Mouse (Mus musculus): ENCODE results near the gene Coq2. TPM values are rescaled to one million over a fixed set of nuclear protein-coding genes. Genes with fewer than 3 reads are reported as not detected.

Gene Coq2
- polyA plus RNA-seq, 1 experiment from 2014 or later, result 46.4 TPM

DNA sequence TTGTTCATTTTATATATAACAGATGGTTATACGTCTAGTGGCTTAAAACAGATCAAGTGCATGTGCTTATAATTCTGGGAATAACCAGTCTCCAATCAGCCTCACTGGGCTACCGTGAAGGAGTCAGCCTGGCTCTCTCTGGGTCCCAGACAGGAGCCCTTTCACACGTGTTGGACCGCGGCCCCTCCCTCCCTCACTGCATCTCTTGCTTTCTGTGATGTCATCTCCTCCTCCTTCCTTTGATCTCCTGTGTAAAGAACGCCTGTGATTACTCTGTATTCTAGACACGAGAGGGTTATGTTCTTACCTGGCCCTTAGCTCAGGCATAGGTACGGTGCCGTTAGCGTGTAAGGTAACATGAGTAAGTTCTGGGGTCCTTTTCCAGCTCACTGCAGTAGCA, 23.5 kb downstream of the Coq2 start:
- Histone ChIP-seq H3K4me1 (no peaks in the 10 kb centered on the region), H3K9ac (no peak overlapping the region), H3K4me3 (no peak overlapping the region), H3K4me2 (replicated peaks) (no peak overlapping the region), H3K9me3 (no peaks in the 10 kb centered on the region), H3K36me3 (peaks cover 27% of the 10 kb centered on the region), H3K27me3 (no peaks in the 10 kb centered on the region), H3K27ac (no peak overlapping the region)
- 65% methylated on average over 10 of the region's 10 CpGs for WGBS
- no peak for ATAC-seq (ENCODE audit: low FRiP score, low read depth)

DNA sequence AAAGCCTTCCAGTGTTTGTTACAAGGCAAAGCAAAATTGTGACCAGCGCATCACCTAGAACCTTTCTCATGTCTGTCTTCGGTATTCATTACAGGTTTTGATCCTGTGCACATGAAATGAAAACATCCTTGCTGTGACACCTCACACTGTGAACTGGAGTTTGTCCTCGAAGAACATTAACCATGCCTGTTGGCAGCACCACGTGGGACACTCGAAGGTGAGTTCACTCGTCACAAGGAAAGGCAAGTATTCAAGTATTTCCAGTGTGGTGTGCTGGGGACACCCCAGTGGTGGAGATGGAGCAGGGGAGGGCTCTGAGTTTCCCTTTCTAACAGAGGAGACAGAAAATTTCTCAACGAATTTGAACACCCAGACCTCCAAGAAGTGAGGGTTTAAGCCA, 24.0 kb downstream of the Coq2 start:
- Histone ChIP-seq H3K36me3 (peaks cover 22% of the 10 kb centered on the region), H3K27ac (no peak overlapping the region), H3K9ac (no peak overlapping the region), H3K27me3 (no peaks in the 10 kb centered on the region), H3K9me3 (no peaks in the 10 kb centered on the region), H3K4me3 (no peak overlapping the region), H3K4me1 (no peaks in the 10 kb centered on the region), H3K4me2 (replicated peaks) (no peak overlapping the region)
- ATAC-seq (ENCODE audit: low FRiP score, low read depth), result no peak
- 88% methylated on average over 7 of the region's 7 CpGs for WGBS

DNA sequence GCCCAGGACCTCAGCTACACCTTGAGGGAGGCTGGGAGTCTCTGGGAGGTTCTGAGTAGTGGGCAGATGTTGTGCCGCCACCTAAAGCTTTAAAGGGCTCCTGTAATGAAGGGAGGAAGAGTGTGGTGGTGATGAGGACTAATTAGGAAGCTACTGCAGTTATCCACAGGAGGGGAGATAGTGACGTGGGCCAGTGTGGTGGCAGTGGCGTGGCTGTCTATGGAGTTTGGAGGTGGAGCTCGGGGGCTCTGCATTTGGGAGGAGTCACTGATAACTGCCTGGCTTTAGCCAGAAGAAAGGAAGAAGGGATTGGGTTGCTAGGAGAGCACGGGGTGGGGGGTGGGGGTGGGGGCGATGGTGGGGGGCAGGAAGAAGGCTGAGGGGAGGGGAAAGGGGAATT, 26.4 kb downstream of the Coq2 start:
- H3K9me3 ChIP-seq, result no peaks in the 10 kb centered on the region
- 45% methylated on average over 5 of the region's 6 CpGs for WGBS
- H3K27me3 ChIP-seq, result no peaks in the 10 kb centered on the region
- no peaks in the 10 kb centered on the region; the same call in 1 of the 2 replicates for H3K36me3 ChIP-seq
- H3K4me1 ChIP-seq, result no peaks in the 10 kb centered on the region
- no peak overlapping the region for H3K9ac ChIP-seq
- H3K4me3 ChIP-seq, result no peak overlapping the region
- H3K27ac ChIP-seq, result no peak overlapping the region
- no peak for ATAC-seq (ENCODE audit: low FRiP score, low read depth)
- H3K4me2 ChIP-seq (replicated peaks), result no peak overlapping the region

DNA sequence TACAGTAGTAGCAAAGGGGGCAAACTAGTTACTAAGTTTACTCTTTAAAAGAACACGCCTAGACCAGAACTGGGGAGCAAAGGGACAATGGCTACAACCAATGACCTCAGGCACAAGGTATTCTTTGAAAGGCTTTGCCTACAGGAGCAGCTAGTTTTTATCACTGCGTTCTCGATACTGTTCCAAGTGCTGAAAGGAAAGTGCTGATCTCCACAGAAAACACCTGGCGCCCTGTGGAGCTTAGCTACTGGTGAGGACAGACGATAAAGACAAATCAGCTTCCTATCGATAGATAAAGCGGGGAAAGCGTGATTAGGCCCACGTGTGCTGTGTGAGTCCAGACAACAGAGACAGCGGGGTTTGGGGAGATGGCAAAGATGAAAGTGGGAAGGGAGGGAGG, 26.9 kb downstream of the Coq2 start:
- WGBS, result 66% methylated on average over 10 of the region's 10 CpGs
- Histone ChIP-seq H3K4me2 (replicated peaks) (no peak overlapping the region), H3K9me3 (no peaks in the 10 kb centered on the region), H3K36me3 (no peaks in the 10 kb centered on the region), H3K27me3 (no peaks in the 10 kb centered on the region), H3K4me1 (no peaks in the 10 kb centered on the region), H3K4me3 (no peak overlapping the region), H3K27ac (no peak overlapping the region), H3K9ac (no peak overlapping the region)
- no peak for ATAC-seq (ENCODE audit: low FRiP score, low read depth)

DNA sequence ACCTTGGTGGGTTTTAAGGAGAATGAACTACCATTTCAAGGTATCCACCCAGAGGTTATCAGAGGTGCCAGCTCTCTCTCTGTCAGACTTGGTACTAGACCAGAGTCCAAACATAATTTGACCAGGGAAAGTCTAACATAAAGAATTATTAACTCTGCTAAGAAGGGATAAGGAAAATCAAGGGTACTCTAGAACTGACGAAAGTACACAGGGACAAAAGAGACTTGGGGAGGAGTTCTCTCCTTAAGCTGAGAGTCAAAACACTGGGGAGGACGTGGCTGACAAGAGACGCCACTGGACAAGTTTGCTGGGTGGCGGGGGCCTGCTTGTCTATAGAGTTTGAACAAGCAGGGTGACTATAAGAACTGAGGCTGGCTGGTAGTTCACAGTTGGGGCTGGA, 28.4 kb downstream of the Coq2 start:
- H3K4me3 ChIP-seq, result no peak overlapping the region
- no peaks in the 10 kb centered on the region for H3K9me3 ChIP-seq
- H3K9ac ChIP-seq, result no peak overlapping the region
- H3K36me3 ChIP-seq, result no peaks in the 10 kb centered on the region
- H3K27ac ChIP-seq, result no peak overlapping the region
- no peak for ATAC-seq (ENCODE audit: low FRiP score, low read depth)
- 89% methylated on average over 4 of the region's 4 CpGs for whole genome bisulfite sequencing
- H3K27me3 ChIP-seq, result no peaks in the 10 kb centered on the region
- no peaks in the 10 kb centered on the region for H3K4me1 ChIP-seq
- H3K4me2 ChIP-seq (replicated peaks), result no peak overlapping the region

DNA sequence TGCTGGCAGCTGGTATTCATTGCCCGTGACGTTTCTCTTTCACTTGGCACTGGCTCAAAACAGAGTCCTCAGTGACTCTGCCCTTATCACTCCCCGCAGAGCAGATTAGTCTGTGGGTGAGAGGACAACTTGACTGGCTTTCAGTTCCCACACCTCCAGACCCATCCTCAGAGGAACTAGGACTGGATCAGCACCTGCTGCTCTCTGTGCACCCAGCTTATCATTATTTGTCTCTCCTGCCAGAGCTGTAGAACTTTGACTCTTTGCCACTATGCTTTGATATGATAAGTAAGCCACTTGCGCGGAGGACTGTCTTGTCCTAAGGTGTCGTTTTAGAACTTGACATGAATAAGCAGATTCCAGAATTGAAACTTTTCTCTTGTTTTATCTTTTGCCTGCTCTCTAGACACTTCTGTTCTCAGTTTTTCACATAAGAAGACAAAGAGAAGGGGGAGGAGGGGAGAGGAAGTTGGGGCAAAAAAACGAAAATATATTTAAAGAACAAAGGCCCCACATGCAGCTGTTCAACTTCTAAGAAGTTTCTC, 30.9 kb downstream of the Coq2 start:
- H3K9me3 ChIP-seq, result no peaks in the 10 kb centered on the region
- H3K27ac ChIP-seq, result no peak overlapping the region
- no peaks in the 10 kb centered on the region for H3K4me1 ChIP-seq
- H3K36me3 ChIP-seq, result no peaks in the 10 kb centered on the region
- no peak for ATAC-seq (ENCODE audit: low FRiP score, low read depth)
- no peak overlapping the region for H3K4me3 ChIP-seq
- H3K27me3 ChIP-seq, result no peaks in the 10 kb centered on the region
- WGBS, result 78% methylated on average over 7 of the region's 7 CpGs
- H3K9ac ChIP-seq, result no peak overlapping the region
- H3K4me2 ChIP-seq (replicated peaks), result no peak overlapping the region

DNA sequence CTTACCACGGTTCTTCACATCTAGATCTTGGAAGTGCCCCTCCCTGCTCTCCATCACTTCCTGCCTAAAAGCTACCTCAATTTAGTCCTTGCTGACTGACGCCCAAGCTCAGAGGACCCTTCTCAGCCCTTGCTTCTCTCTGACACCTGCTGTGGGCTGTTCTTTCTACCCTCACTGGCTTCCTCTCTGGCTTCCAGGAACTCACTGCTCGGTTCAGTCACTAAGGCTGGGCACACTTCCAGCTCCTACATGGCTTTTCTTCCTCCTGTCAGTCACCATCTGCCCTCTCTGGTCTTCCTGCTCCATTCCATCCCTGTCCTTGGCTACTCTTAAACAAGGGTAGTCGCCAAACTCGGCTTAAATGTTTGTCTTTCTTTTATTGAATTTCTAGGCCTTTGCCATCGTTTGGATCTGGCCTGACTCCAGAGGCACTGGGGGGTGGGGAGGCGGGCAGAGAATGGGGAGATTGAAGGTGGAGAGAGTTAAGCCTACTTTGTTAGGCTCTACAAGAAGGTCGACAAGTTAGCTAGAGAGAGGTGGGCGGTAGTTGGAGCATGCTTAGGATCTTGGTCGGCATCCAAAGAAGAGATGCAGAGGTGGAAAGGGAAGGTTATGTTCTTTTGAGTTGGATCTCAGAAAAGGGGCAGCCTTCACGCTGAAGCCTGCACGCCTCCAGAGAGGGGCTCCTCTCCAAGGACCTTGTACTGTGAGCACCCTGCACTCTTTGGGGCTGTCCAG, 31.5 kb downstream of the Coq2 start:
- no peaks in the 10 kb centered on the region for H3K4me1 ChIP-seq
- H3K9ac ChIP-seq, result no peak overlapping the region
- WGBS, result 82% methylated on average over 12 of the region's 12 CpGs
- H3K36me3 ChIP-seq, result no peaks in the 10 kb centered on the region
- H3K4me3 ChIP-seq, result no peak overlapping the region
- no peak overlapping the region for H3K4me2 ChIP-seq (replicated peaks)
- no peaks in the 10 kb centered on the region for H3K9me3 ChIP-seq
- H3K27ac ChIP-seq, result no peak overlapping the region
- H3K27me3 ChIP-seq, result no peaks in the 10 kb centered on the region
- ATAC-seq (ENCODE audit: low FRiP score, low read depth), result no peak

DNA sequence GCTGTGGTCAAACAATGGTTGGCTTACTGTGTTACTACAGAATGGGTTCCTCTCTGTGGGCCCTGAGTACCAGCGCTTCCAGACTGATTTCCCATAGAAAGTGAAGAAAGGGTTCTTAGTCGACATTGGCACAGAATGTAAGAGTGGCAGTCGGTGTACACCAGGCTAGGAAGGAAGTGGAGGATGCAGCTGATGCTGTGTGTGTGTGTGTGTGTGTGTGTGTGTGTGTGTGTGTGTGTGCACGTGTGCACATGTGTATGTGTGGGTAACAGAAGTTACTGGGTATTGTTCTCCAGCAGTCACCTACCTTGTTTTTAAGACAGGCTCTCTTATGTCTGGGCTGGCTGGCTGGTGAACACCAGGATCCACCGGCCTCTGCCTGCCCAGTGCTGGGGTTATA, 32.6 kb downstream of the Coq2 start:
- Histone ChIP-seq H3K27me3 (no peaks in the 10 kb centered on the region), H3K27ac (no peak overlapping the region), H3K4me2 (replicated peaks) (no peak overlapping the region), H3K9me3 (no peaks in the 10 kb centered on the region), H3K4me3 (no peak overlapping the region), H3K36me3 (no peaks in the 10 kb centered on the region), H3K9ac (no peak overlapping the region), H3K4me1 (no peaks in the 10 kb centered on the region)
- ATAC-seq (ENCODE audit: low FRiP score, low read depth), result no peak
- 85% methylated on average over 5 of the region's 5 CpGs for WGBS

DNA sequence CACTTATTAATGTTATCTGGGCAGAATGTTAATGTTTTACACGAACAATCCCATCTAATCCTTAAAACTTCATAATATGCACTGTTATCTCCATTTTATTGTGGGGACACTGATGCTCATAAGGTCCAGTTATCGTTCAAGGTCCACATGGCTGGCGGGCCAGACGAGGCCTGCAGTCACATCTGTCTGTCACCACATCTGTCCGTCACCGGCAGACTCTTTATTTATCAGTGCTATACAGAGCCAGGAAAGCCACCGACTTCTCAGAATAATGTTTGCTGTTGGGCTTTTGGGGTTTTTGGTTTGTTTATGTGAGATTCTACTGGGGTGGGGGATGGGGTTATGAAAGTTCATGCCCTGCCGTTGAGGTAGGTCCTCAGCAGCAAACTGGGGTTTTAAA, 36.5 kb downstream of the Coq2 start:
- no peak for ATAC-seq (ENCODE audit: low FRiP score, low read depth)
- H3K9ac ChIP-seq, result no peak overlapping the region
- no peaks in the 10 kb centered on the region for H3K27me3 ChIP-seq
- H3K4me2 ChIP-seq (replicated peaks), result no peak overlapping the region
- no peaks in the 10 kb centered on the region for H3K36me3 ChIP-seq
- no peaks in the 10 kb centered on the region for H3K4me1 ChIP-seq
- H3K4me3 ChIP-seq, result no peak overlapping the region
- H3K27ac ChIP-seq, result no peak overlapping the region
- WGBS, result 84% methylated on average over 8 of the region's 8 CpGs
- no peaks in the 10 kb centered on the region for H3K9me3 ChIP-seq

DNA sequence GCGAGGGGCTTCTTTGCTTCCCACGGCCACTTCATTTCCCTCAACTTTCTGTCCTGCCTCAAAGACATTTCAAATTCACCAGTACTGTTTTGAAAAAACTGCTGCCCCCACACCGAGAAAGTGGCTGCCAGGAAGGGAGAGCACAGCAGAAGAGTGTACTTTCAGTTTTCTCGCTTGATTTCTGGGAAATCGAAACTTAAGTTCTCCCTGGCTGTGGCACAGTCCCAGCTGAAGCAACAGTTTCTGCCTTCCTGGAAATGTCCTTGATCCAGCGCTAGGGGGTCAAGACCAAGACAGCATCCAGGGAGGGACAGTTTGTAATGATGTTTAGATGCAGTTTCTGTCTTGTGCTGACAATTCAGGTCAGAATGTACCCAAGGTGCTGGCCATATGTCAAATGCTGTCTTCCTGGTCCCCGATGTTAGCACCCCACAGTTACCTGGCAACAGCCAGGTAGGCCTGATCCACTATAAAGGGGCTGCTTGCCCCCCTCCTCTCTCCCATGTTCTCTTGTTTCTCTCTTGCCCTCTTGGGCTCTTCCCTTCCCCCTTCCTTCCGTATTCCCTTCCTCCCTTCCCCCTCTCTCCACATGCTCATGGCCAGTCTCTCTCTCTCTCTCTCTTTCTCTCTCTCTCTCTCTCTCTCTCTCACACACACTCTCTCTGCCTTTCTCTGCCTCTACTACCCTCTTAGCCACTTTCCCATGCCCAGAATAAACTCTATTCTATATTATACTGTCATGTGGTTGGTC, 38.0 kb downstream of the Coq2 start:
- no peaks in the 10 kb centered on the region for H3K36me3 ChIP-seq
- H3K4me3 ChIP-seq, result no peak overlapping the region
- H3K4me1 ChIP-seq, result no peaks in the 10 kb centered on the region
- ATAC-seq (ENCODE audit: low FRiP score, low read depth), result no peak
- no peak overlapping the region for H3K9ac ChIP-seq
- H3K27me3 ChIP-seq, result no peaks in the 10 kb centered on the region
- H3K27ac ChIP-seq, result no peak overlapping the region
- H3K9me3 ChIP-seq, result no peaks in the 10 kb centered on the region
- H3K4me2 ChIP-seq (replicated peaks), result no peak overlapping the region
- WGBS, result 75% methylated on average over 8 of the region's 8 CpGs

DNA sequence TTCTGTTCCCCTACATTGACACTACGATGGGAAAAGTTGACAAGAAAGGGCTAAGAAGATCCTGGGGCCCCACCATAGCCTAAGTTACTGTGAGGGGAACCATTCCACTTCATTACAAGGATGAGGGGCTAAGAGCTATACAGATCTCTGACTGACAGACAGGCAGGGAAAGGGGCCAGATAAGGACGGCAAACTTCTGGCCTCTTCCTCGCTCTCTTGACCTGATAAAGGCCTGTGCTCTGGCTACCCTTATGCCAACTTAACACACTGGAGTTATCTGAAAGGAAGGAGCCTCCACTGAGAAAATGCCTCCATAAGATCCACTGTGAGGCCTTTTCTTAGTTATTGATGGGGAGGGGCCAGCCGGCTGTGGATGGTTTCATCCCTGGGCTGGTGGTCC, 39.0 kb downstream of the Coq2 start:
- WGBS, result 88% methylated on average over 4 of the region's 4 CpGs
- no peak for ATAC-seq (ENCODE audit: low FRiP score, low read depth)
- H3K27me3 ChIP-seq, result no peaks in the 10 kb centered on the region
- H3K4me2 ChIP-seq (replicated peaks), result no peak overlapping the region
- no peaks in the 10 kb centered on the region for H3K36me3 ChIP-seq
- H3K27ac ChIP-seq, result no peak overlapping the region
- H3K9ac ChIP-seq, result no peak overlapping the region
- H3K4me3 ChIP-seq, result no peak overlapping the region
- H3K9me3 ChIP-seq, result no peaks in the 10 kb centered on the region
- H3K4me1 ChIP-seq, result no peaks in the 10 kb centered on the region

DNA sequence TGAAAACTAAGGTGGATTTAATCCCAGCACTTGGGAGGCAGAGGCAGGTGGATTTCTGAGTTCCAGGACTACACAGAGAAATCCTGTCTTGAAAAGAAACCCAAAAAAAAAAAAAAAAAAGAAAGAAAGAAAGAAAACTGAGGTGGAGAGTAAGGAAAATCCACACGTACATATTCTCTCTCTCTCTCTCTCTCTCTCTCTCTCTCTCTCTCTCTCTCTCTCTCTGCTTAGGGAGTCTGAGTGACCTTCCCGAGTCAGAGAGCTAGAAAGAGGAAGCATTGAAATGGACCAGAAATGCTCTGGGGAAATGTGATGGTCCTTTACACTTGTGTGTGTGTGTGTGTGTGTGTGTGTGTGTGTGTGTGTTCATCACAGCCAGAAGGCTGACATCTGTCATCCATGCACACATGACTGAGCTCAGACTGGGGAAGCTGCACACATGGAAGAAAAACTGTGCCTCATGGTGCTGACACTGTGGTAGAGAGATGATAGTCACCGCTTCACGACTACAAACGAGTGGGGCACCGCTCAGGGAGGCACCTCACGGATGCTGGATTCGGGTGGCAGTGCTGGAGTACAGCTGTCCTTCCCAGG, 40.0 kb downstream of the Coq2 start:
- H3K36me3 ChIP-seq, result no peaks in the 10 kb centered on the region
- ATAC-seq (ENCODE audit: low FRiP score, low read depth), result no peak
- no peaks in the 10 kb centered on the region for H3K4me1 ChIP-seq
- H3K27ac ChIP-seq, result no peak overlapping the region
- H3K9ac ChIP-seq, result no peak overlapping the region
- H3K27me3 ChIP-seq, result no peaks in the 10 kb centered on the region
- 89% methylated on average over 7 of the region's 8 CpGs for WGBS
- no peak overlapping the region for H3K4me3 ChIP-seq
- H3K4me2 ChIP-seq (replicated peaks), result no peak overlapping the region
- no peaks in the 10 kb centered on the region for H3K9me3 ChIP-seq

Measured in limb, embryonic 13.5 days (tissue).